Mouse (Mus musculus) macrophage (primary cell): ENCODE measurements around the gene Cenpo. TPM values are rescaled to one million over a fixed set of nuclear protein-coding genes. Genes with fewer than 3 reads are reported as not detected.
A peak's percentile ranks its signal among the peaks of the same experiment; 100 is the strongest.

Experiments
- H3K27ac ChIP-seq: fragments of 350-480 bp; formaldehyde crosslinking; 2 replicates; pipeline ENCODE4 v1.9.0; 2021
- H3K36me3 ChIP-seq: fragments of 350-480 bp; formaldehyde crosslinking; 2 replicates; pipeline ENCODE4 v1.9.0; 2021; ENCODE audit errors: inconsistent target
- H3K4me3 ChIP-seq: fragments of 350-480 bp; formaldehyde crosslinking; 2 replicates; pipeline ENCODE4 v1.9.0; 2021; ENCODE audit errors: inconsistent target
- H3K79me2 ChIP-seq: fragments of 350-480 bp; formaldehyde crosslinking; 2 replicates; pipeline ENCODE4 v1.9.0; 2021; ENCODE audit errors: inconsistent target
- WGBS: methylation state at CpG from one replicate; pipeline ENCODE4 v1.1.7; 2026; ENCODE audit warnings: inconsistent platforms; ENCODE audit not compliant: missing documents; 5-methylcytosine and 5-hydroxymethylcytosine counted together
- polyA plus RNA-seq: library from polyadenylated mRNA; stranded (reverse); fragments of 250-400 nt; gene quantifications from 3 replicates; pipeline ENCODE4 v1.2.4, GENCODE M21; 2018; ENCODE audit warnings: inconsistent platforms

The Cenpo gene
- polyA plus RNA-seq, 1 experiment from 2014 or later, result 13.6 TPM

GRCm38 (mm10) chr12:4212908-4213307 lies 21.2 kb downstream of the Cenpo start:
- peaks cover 50% of the 10 kb centered on the region for H3K36me3 ChIP-seq
- no peak overlapping the region for H3K27ac ChIP-seq
- WGBS, result 70% methylated on average over 8 of the region's 8 CpGs
- H3K79me2 ChIP-seq, result no peaks in the 10 kb centered on the region
- H3K4me3 ChIP-seq, result no peak overlapping the region

GRCm38 (mm10) chr12:4211174-4211573 lies 22.9 kb downstream of the Cenpo start:
- WGBS, result 28% methylated on average over 9 of the region's 9 CpGs
- H3K36me3 ChIP-seq, result peaks cover 41% of the 10 kb centered on the region
- H3K4me3 ChIP-seq, result no peak overlapping the region
- H3K27ac ChIP-seq, result peak overlapping the region; percentile 73
- H3K79me2 ChIP-seq, result no peaks in the 10 kb centered on the region

GRCm38 (mm10) chr12:4209196-4209595 lies 24.9 kb downstream of the Cenpo start:
- Histone ChIP-seq H3K4me3 (no peak overlapping the region), H3K36me3 (peaks cover 28% of the 10 kb centered on the region), H3K79me2 (no peaks in the 10 kb centered on the region), H3K27ac (peak overlapping the region; percentile 73)
- WGBS, result 98% methylated on average over 9 of the region's 9 CpGs

- H3K79me2 ChIP-seq, result no peaks in the 10 kb centered on the region
- WGBS, result 46% methylated on average over 12 of the region's 15 CpGs
- no peak overlapping the region for H3K4me3 ChIP-seq
- peaks cover 22% of the 10 kb centered on the region for H3K36me3 ChIP-seq
- H3K27ac ChIP-seq, result peak overlapping the region; percentile 55
Measured at GRCm38 (mm10) chr12:4208405-4209133, 25.5 kb downstream of the Cenpo start.

GRCm38 (mm10) chr12:4206106-4206505 lies 28.0 kb downstream of the Cenpo start:
- no peak overlapping the region for H3K4me3 ChIP-seq
- no peak overlapping the region for H3K27ac ChIP-seq
- peaks cover 6% of the 10 kb centered on the region; the same call in 1 of the 2 replicates for H3K36me3 ChIP-seq
- H3K79me2 ChIP-seq, result no peaks in the 10 kb centered on the region
- 96% methylated on average over 11 of the region's 11 CpGs for WGBS

GRCm38 (mm10) chr12:4202206-4202605 lies 31.9 kb downstream of the Cenpo start:
- no peaks in the 10 kb centered on the region for H3K79me2 ChIP-seq
- 99% methylated on average over 4 of the region's 4 CpGs for WGBS
- no peak overlapping the region for H3K4me3 ChIP-seq

GRCm38 (mm10) chr12:4201454-4202200 lies 32.5 kb downstream of the Cenpo start:
- WGBS, result 92% methylated on average over 13 of the region's 13 CpGs
- Histone ChIP-seq H3K4me3 (no peak overlapping the region), H3K79me2 (no peaks in the 10 kb centered on the region), H3K36me3 (peaks cover 6% of the 10 kb centered on the region; the same call in 1 of the 2 replicates), H3K27ac (no peak overlapping the region)

More at GRCm38 (mm10) chr12:4202206-4202605, 31.9 kb downstream of the Cenpo start:
- no peak overlapping the region for H3K27ac ChIP-seq
- peaks cover 6% of the 10 kb centered on the region; the same call in 1 of the 2 replicates for H3K36me3 ChIP-seq

- no peaks in the 10 kb centered on the region for H3K36me3 ChIP-seq
- no peaks in the 10 kb centered on the region for H3K79me2 ChIP-seq
- H3K27ac ChIP-seq, result peak overlapping the region; percentile 25; the same call in 1 of the 2 replicates
- H3K4me3 ChIP-seq, result no peak overlapping the region
- 95% methylated on average over 11 of the region's 11 CpGs for WGBS
Measured at GRCm38 (mm10) chr12:4199271-4199670, 34.8 kb downstream of the Cenpo start.

GRCm38 (mm10) chr12:4198702-4199101 lies 35.4 kb downstream of the Cenpo start:
- 79% methylated on average over 4 of the region's 4 CpGs for WGBS
- Histone ChIP-seq H3K27ac (peak overlapping the region; percentile 25), H3K79me2 (no peaks in the 10 kb centered on the region), H3K4me3 (no peak overlapping the region), H3K36me3 (no peaks in the 10 kb centered on the region)

GRCm38 (mm10) chr12:4194643-4195042 lies 39.5 kb downstream of the Cenpo start:
- Histone ChIP-seq H3K36me3 (no peaks in the 10 kb centered on the region), H3K27ac (no peak overlapping the region)
- 81% methylated on average over 14 of the region's 14 CpGs for WGBS

GRCm38 (mm10) chr12:4193025-4193740 lies 40.9 kb downstream of the Cenpo start:
- no peaks in the 10 kb centered on the region for H3K36me3 ChIP-seq
- no peak overlapping the region for H3K4me3 ChIP-seq
- H3K27ac ChIP-seq, result no peak overlapping the region
- 94% methylated on average over 10 of the region's 10 CpGs for WGBS
- no peaks in the 10 kb centered on the region for H3K79me2 ChIP-seq

More at GRCm38 (mm10) chr12:4194643-4195042, 39.5 kb downstream of the Cenpo start:
- H3K4me3 ChIP-seq, result no peak overlapping the region
- H3K79me2 ChIP-seq, result no peaks in the 10 kb centered on the region

- Histone ChIP-seq H3K79me2 (no peaks in the 10 kb centered on the region), H3K36me3 (no peaks in the 10 kb centered on the region), H3K27ac (no peak overlapping the region), H3K4me3 (no peak overlapping the region)
- WGBS, result 90% methylated on average over 6 of the region's 6 CpGs
Measured at GRCm38 (mm10) chr12:4192514-4192913, 41.6 kb downstream of the Cenpo start.

- WGBS, result 51% methylated on average over 4 of the region's 5 CpGs
- no peak overlapping the region for H3K4me3 ChIP-seq
- H3K36me3 ChIP-seq, result no peaks in the 10 kb centered on the region
- no peaks in the 10 kb centered on the region for H3K79me2 ChIP-seq
- H3K27ac ChIP-seq, result no peak overlapping the region
Measured at GRCm38 (mm10) chr12:4189060-4189447, 45.0 kb downstream of the Cenpo start.

GRCm38 (mm10) chr12:4188171-4189059 lies 45.7 kb downstream of the Cenpo start:
- WGBS, result 46% methylated on average over 10 of the region's 14 CpGs
- H3K36me3 ChIP-seq, result no peaks in the 10 kb centered on the region
- no peak overlapping the region for H3K4me3 ChIP-seq
- peak overlapping the region; percentile 27 for H3K27ac ChIP-seq
- no peaks in the 10 kb centered on the region for H3K79me2 ChIP-seq
